Mouse (Mus musculus) lung, postnatal 0 days (tissue): ENCODE results near the gene Zfand3.

ENCODE experiments used
- CTCF ChIP-seq: IDR thresholded peaks from 2 replicates; pipeline ENCODE4 v1.5.1; 2016; ENCODE audit warnings: antibody characterized with exemption, mild to moderate bottlenecking
- EP300 ChIP-seq: IDR thresholded peaks from 2 replicates; pipeline ENCODE4 v1.6.1; 2016; ENCODE audit warnings: antibody characterized with exemption, mild to moderate bottlenecking, control low read depth

GRCm38 (mm10) chr17:30046654-30047053 lies 42.1 kb downstream of the Zfand3 start:
- no peak for TF ChIP-seq CTCF
- no peak for TF ChIP-seq EP300
